Mouse (Mus musculus) urinary bladder, postnatal 25 days (tissue): ENCODE data around the gene Scgb1b12.
"Not testable (repeated sequence)": the region's sequence is repeated elsewhere in the genome, so short reads cannot be mapped to it uniquely, and the experiment has no call there.

Experiments
- DNase-seq: peaks from one replicate; pipeline ENCODE4 v3.0.0; 2022; ENCODE audit warnings: low spot score

Scgb1b12 gene

GRCm38 (mm10) chr7:32333882-32334281 lies at the start of gene Scgb1b12:
Scgb1b12 (plus strand) TSS chr7:32334182.
- not testable (repeated sequence) for DNase-seq

- DNase-seq = not testable (repeated sequence)
These were observed 6.8 kb upstream of the Scgb1b12 start, which contains the start of gene Scgb2b12 for GRCm38 (mm10) chr7:32327145-32327544. Scgb2b12 (minus strand) TSS chr7:32327245.
